Mouse (Mus musculus) forebrain, embryonic 12.5 days (tissue): ENCODE measurements around the gene Samd14. TPM values are rescaled to one million over a fixed set of nuclear protein-coding genes. Genes with fewer than 3 reads are reported as not detected.

Experiments
- ATAC-seq: fragments of 200-750 bp; cut with Nextera tagmentation; 2 replicates; pipeline ENCODE4 v1.8.0; 2017; ENCODE audit warnings: moderate TSS enrichment; ENCODE audit not compliant: low FRiP score
- H3K27ac ChIP-seq: fragments of 300-500 bp; sonication (generic); 2 replicates; pipeline ENCODE4 v1.5.1; 2016; ENCODE audit warnings: mild to moderate bottlenecking
- H3K27me3 ChIP-seq: fragments of 300-500 bp; sonication (generic); 2 replicates; pipeline ENCODE4 v1.6.1; 2016; ENCODE audit warnings: mild to moderate bottlenecking
- H3K36me3 ChIP-seq: fragments of 300-500 bp; sonication (generic); replicated peaks from 2 replicates; pipeline ENCODE4 v1.6.1; 2016; ENCODE audit warnings: mild to moderate bottlenecking
- H3K4me1 ChIP-seq: fragments of 300-500 bp; sonication (generic); 2 replicates; pipeline ENCODE4 v1.6.1; 2016
- H3K4me2 ChIP-seq: fragments of 300-500 bp; sonication (generic); 2 replicates; pipeline ENCODE4 v1.6.1; 2016; ENCODE audit warnings: mild to moderate bottlenecking, moderate library complexity
- H3K4me3 ChIP-seq: fragments of 300-500 bp; sonication (generic); replicated peaks from 2 replicates; pipeline ENCODE4 v1.5.1; 2016; ENCODE audit warnings: mild to moderate bottlenecking
- H3K9ac ChIP-seq: fragments of 300-500 bp; sonication (generic); 2 replicates; pipeline ENCODE4 v1.6.1; 2016; ENCODE audit warnings: mild to moderate bottlenecking
- H3K9me3 ChIP-seq: fragments of 300-500 bp; sonication (generic); 2 replicates; pipeline ENCODE4 v1.6.1; 2016
- WGBS: fragments of 180-500 bp; shearing (Covaris S2); methylation state at CpG from one replicate; pipeline ENCODE4 v1.1.7; 2016; 5-methylcytosine and 5-hydroxymethylcytosine counted together
- polyA plus RNA-seq: library from polyadenylated mRNA; unstranded; fragments of >200 nt; fragmentation: Nextera tagmentation; extraction: Ambion mirVana; gene quantifications from 2 replicates; pipeline ENCODE4 v1.2.1, GENCODE M21; 2016

The Samd14 gene
- polyA plus RNA-seq, 1 experiment from 2014 or later = 80.5 TPM

DNA sequence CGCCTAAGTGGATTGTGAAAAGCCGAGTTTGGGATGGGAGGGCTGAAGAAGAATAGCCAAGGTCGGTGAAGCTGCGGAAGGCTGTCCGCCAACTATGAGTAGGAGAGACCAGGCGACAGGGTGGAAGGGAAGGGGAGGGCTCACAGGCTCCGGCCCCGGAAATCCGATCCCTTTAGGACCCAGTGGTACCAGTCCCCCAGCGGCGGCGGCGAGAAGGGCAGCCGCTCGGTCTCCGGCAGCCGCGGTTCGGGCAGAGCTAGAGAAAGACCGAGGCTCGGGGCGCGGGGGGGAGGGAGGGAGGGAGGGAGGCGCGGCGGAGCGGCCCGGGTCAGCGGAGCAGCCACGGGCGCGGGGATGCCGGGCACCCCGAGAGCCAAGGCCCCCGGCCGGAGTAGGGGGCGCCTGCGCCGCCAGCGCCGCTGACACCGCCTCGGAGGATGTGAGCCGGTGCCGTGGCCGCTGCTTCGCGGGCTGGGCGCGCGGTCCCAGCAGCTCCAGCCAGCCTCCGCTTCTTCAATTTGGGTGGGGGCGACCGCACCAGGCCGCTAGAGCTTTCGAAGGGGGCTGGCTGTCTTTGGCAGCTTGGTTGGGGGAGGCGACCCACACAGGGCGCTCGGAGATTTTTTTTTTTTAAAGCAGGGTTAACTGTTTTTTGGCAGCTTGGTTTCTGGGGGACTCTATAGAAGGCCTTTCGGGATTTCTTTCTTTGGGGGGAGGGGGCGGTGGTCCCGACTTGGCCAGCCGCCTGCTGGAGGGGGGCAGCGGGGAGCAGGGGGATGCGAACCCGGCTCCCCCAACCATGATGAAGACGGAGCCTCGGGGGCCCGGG lies 18.7 kb upstream of the Samd14 start, which contains the start of gene Ppp1r9b:
Gene Ppp1r9b, plus strand, starts transcription at position 287 of the 829 bp plus-strand sequence.
- Histone ChIP-seq H3K27ac (peak within 1 kb of the TSS; percentile 94), H3K4me2 (peak within 1 kb of the TSS; percentile 97), H3K27me3 (no peaks in the 10 kb centered on the region), H3K4me1 (peaks cover 75% of the 10 kb centered on the region), H3K9me3 (no peaks in the 10 kb centered on the region), H3K36me3 (peaks cover under 1% of the 10 kb centered on the region), H3K9ac (peak within 1 kb of the TSS; percentile 94), H3K4me3 (peak within 1 kb of the TSS; percentile 96)
- under 1% methylated on average over 60 of the region's 69 CpGs for WGBS
- ATAC-seq = peak; percentile 87

DNA sequence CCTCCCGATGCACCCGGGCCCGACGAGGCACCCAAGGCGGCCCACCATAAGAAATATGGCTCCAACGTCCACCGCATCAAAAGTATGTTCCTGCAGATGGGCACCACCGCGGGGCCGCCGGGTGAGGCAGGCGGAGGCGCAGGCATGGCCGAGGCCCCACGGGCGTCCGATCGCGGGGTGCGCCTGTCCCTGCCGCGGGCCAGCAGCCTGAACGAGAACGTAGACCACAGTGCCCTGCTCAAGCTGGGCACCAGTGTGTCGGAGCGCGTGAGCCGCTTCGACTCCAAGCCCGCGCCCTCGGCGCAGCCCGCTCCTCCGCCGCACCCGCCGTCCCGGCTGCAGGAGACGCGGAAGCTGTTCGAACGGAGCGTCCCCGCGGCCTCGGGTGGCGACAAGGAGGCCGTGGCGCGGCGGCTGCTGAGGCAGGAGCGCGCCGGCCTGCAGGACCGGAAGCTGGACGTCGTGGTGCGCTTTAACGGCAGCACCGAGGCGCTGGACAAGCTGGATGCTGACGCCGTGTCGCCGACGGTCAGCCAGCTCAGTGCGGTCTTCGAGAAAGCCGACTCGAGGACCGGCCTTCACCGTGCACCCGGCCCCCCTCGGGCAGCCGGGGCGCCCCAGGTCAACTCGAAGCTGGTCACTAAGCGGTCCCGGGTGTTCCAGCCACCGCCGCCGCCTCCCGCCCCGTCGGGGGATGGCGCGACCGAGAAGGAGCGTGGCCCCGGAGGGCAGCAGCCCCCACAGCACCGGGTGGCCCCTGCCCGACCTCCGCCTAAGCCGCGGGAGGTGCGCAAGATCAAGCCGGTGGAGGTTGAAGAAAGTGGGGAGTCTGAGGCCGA lies 17.8 kb upstream of the Samd14 start:
- H3K27ac ChIP-seq = peak overlapping the region; percentile 94
- peak overlapping the region; percentile 94 for H3K9ac ChIP-seq
- H3K4me1 ChIP-seq = peaks cover 82% of the 10 kb centered on the region
- peaks cover 9% of the 10 kb centered on the region for H3K36me3 ChIP-seq
- peak overlapping the region; percentile 96 for H3K4me3 ChIP-seq
- no peaks in the 10 kb centered on the region for H3K9me3 ChIP-seq
- WGBS = under 1% methylated on average over 94 of the region's 99 CpGs
- H3K4me2 ChIP-seq = peak overlapping the region; percentile 97
- H3K27me3 ChIP-seq = no peaks in the 10 kb centered on the region
- ATAC-seq = no peak

- Histone ChIP-seq H3K36me3 (peaks cover 15% of the 10 kb centered on the region), H3K9ac (peak overlapping the region; percentile 94), H3K4me3 (peak overlapping the region; percentile 96), H3K27me3 (no peaks in the 10 kb centered on the region), H3K9me3 (no peaks in the 10 kb centered on the region), H3K4me2 (peak overlapping the region; percentile 97), H3K27ac (peak overlapping the region; percentile 94), H3K4me1 (peaks cover 77% of the 10 kb centered on the region)
- no peak for ATAC-seq
- under 1% methylated on average over 20 of the region's 20 CpGs for WGBS
Measured at GRCm38 (mm10) chr11:94992480-94992753, 17.3 kb upstream of the Samd14 start.

DNA sequence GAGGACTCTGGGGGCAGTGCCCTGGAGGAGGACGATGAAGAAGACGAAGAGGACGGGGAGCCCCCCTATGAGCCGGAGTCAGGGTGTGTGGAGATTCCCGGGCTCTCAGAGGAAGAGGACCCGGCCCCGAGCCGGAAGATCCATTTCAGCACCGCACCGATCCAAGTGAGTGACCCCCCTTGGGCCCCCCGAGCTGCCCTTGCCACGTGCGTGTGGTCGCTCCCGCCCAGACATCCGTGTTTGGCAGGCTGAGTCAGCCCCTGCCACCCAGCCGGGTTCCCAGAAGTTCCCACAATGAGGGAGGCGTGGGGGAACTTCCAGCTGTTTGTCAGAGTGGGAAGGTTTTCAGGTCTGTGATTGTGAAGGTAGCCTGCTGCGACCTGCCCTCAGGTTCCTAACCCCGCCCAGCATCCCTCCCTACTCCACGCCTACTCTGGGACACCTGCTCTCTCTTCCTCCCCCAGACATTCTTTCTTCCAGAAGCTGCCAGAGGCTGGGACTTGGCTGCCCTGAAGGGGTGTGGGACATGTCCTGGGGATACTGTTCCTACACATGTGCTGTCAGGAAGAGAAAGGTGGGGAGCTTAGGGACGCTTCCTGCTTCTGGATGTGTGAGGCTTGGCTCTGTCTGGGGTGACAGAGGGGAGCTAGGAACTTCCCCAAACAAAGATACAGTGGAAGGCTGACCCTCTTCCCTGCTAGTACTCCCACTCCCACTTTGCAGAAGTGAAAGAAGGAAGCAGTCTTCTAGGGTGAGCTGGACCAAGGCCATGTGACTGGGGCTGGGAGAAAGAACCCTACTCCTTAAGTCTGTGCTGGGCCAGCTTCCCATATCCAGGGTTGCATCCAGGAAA lies 16.7 kb upstream of the Samd14 start:
- Histone ChIP-seq H3K9ac (peak overlapping the region; percentile 94), H3K4me2 (peak overlapping the region; percentile 97), H3K36me3 (peaks cover 21% of the 10 kb centered on the region), H3K27me3 (no peaks in the 10 kb centered on the region), H3K4me3 (peak overlapping the region; percentile 96), H3K4me1 (peaks cover 77% of the 10 kb centered on the region), H3K27ac (peak overlapping the region; percentile 94), H3K9me3 (no peaks in the 10 kb centered on the region)
- 1% methylated on average over 22 of the region's 22 CpGs for WGBS
- no peak for ATAC-seq

DNA sequence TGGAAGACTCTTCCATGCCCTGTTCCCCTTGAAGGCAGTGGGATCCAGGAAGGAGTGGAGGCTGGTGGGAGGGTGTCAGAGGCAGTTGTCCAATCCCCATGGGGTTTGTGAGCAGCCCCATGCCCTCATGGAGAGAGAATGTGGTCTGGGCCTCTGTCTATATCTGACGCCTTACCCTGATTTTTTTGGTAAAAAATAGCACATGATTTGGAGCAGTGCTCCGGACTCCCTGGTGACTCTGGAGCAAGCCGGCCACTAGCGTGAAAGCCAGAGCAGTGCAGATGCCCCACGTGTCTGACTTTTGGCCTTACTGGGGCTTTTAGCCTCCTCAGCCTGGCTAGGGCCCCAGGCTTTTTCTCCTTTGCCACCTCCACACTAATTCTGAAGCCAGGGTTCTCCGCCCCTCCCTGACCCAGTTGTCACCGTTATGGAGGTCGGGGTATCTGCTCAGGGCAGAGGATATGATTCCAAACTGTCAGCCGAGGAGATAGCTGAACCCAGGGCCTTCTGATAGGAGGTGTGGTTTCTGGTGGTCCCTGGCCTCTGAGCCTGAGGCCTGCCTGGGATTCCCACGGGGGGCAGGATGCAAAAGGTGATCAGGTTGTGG lies 15.4 kb upstream of the Samd14 start:
- H3K4me2 ChIP-seq = peak overlapping the region; percentile 97
- H3K4me1 ChIP-seq = peaks cover 65% of the 10 kb centered on the region
- no peak for ATAC-seq
- H3K9ac ChIP-seq = peak overlapping the region; percentile 94
- no peaks in the 10 kb centered on the region for H3K9me3 ChIP-seq
- 63% methylated on average over 10 of the region's 10 CpGs for WGBS
- H3K27me3 ChIP-seq = no peaks in the 10 kb centered on the region
- peak overlapping the region; percentile 96 for H3K4me3 ChIP-seq
- peaks cover 34% of the 10 kb centered on the region for H3K36me3 ChIP-seq
- H3K27ac ChIP-seq = no peak overlapping the region

GRCm38 (mm10) chr11:94994947-94995772 lies 14.5 kb upstream of the Samd14 start:
- no peaks in the 10 kb centered on the region for H3K9me3 ChIP-seq
- peaks cover 42% of the 10 kb centered on the region for H3K36me3 ChIP-seq
- no peaks in the 10 kb centered on the region for H3K27me3 ChIP-seq
- WGBS = 87% methylated on average over 11 of the region's 11 CpGs
- no peak for ATAC-seq
- H3K27ac ChIP-seq = 0 out of 2 replicates have a peak overlapping the region, but pooled peaks have one; percentile 2
- peak overlapping the region; percentile 97 for H3K4me2 ChIP-seq
- peaks cover 62% of the 10 kb centered on the region for H3K4me1 ChIP-seq
- H3K9ac ChIP-seq = peak overlapping the region; percentile 94; the same call in 1 of the 2 replicates
- H3K4me3 ChIP-seq = peak overlapping the region; percentile 96

DNA sequence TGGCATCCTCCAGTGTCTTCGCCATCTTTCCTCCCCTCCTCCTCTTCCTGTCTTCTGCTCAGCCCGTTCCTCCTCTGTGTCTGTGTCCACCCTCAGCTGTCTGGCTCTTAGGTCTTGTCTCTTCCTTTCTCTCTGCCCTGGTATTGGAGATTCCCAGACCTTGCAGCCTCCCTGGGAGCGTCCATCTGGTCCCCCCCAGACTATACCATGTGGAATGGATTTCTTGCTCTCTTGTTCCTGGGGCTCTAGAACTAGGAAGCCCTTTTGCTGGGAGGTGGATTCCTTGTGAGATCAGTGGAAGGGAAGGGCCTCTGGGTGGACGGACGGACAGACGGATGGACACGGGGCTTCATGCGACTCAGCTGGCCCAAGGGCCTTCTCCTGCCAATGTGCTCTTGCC lies 13.6 kb upstream of the Samd14 start:
- peaks cover 66% of the 10 kb centered on the region for H3K4me1 ChIP-seq
- H3K27ac ChIP-seq = 0 out of 2 replicates have a peak overlapping the region, but pooled peaks have one; percentile 2
- WGBS = 87% methylated on average over 8 of the region's 8 CpGs
- peaks cover 51% of the 10 kb centered on the region for H3K36me3 ChIP-seq
- peak overlapping the region; percentile 97; the same call in 1 of the 2 replicates for H3K4me2 ChIP-seq
- ATAC-seq = no peak
- no peak overlapping the region for H3K9ac ChIP-seq
- no peaks in the 10 kb centered on the region for H3K9me3 ChIP-seq
- no peaks in the 10 kb centered on the region for H3K27me3 ChIP-seq
- no peak overlapping the region for H3K4me3 ChIP-seq

- H3K27ac ChIP-seq = no peak overlapping the region
- peaks cover 70% of the 10 kb centered on the region for H3K4me1 ChIP-seq
- no peak overlapping the region for H3K9ac ChIP-seq
- 92% methylated on average over 6 of the region's 6 CpGs for WGBS
- H3K9me3 ChIP-seq = no peaks in the 10 kb centered on the region
- H3K27me3 ChIP-seq = no peaks in the 10 kb centered on the region
- ATAC-seq = no peak
- H3K4me2 ChIP-seq = no peak overlapping the region
- no peak overlapping the region for H3K4me3 ChIP-seq
- peaks cover 58% of the 10 kb centered on the region for H3K36me3 ChIP-seq
Measured at GRCm38 (mm10) chr11:94996984-94997383, 12.7 kb upstream of the Samd14 start.

DNA sequence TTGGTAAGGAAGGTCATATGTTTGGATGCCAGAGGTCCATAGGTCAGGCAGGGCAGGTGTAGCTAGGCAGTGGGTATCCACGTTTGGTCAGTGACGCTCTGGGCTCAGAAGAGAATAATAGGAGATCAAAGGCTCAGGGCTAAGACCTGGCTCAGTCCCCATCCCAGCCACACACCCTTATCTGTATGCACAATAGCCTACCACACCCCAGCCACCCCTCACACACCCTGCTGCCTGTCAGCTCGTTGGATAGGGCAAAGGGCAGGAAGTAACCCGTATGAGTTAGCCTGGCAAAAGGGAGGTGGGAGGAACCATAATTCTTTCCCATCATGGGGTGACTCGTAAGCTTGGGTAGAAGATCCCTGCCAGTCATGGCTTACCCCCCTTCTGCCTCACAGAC lies 12.1 kb upstream of the Samd14 start:
- Histone ChIP-seq H3K9ac (no peak overlapping the region), H3K27me3 (no peaks in the 10 kb centered on the region), H3K4me3 (no peak overlapping the region), H3K4me1 (peaks cover 65% of the 10 kb centered on the region), H3K9me3 (no peaks in the 10 kb centered on the region), H3K27ac (0 out of 2 replicates have a peak overlapping the region, but pooled peaks have one; percentile 37), H3K4me2 (no peak overlapping the region), H3K36me3 (peaks cover 64% of the 10 kb centered on the region)
- 84% methylated on average over 5 of the region's 5 CpGs for WGBS
- no peak for ATAC-seq

- H3K9ac ChIP-seq = no peak overlapping the region
- no peak for ATAC-seq
- peaks cover 60% of the 10 kb centered on the region for H3K4me1 ChIP-seq
- WGBS = 79% methylated on average over 16 of the region's 16 CpGs
- H3K9me3 ChIP-seq = no peaks in the 10 kb centered on the region
- H3K4me3 ChIP-seq = no peak overlapping the region
- H3K36me3 ChIP-seq = peaks cover 69% of the 10 kb centered on the region
- 0 out of 2 replicates have a peak overlapping the region, but pooled peaks have one; percentile 37 for H3K27ac ChIP-seq
- H3K27me3 ChIP-seq = no peaks in the 10 kb centered on the region
- no peak overlapping the region for H3K4me2 ChIP-seq
Measured at GRCm38 (mm10) chr11:94998041-94998531, 11.6 kb upstream of the Samd14 start.

DNA sequence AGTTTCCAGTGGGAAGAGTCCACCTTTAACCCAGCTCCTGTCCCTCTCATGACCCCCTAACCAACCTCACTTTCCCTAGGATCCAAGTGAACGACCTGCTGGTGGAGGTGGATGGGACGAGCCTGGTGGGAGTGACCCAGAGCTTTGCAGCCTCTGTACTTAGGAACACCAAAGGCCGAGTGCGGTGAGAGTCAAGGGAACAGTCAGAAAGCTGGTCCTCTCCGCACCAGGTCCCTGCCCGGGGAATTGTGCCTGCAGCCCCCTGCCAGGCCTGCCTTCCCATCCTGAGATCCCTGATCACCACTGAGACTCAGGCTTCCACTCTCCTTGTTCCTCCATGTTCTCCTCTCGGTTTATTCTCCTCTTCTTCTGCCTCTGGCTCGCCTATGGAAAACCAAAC lies 9.6 kb upstream of the Samd14 start:
- H3K27me3 ChIP-seq = no peaks in the 10 kb centered on the region
- H3K36me3 ChIP-seq = peaks cover 89% of the 10 kb centered on the region
- no peak for ATAC-seq
- peak overlapping the region; percentile 15 for H3K4me2 ChIP-seq
- 76% methylated on average over 8 of the region's 8 CpGs for WGBS
- no peak overlapping the region for H3K4me3 ChIP-seq
- H3K9ac ChIP-seq = no peak overlapping the region
- peak overlapping the region; percentile 83 for H3K27ac ChIP-seq
- no peaks in the 10 kb centered on the region for H3K9me3 ChIP-seq
- peaks cover 39% of the 10 kb centered on the region for H3K4me1 ChIP-seq
